Mouse (Mus musculus) yolk sac, embryonic 10.5 days (tissue): ENCODE measurements around the gene Tph1.

Source experiments
- DNase-seq: peaks from one replicate; pipeline ENCODE4 v3.0.0-alpha.2; 2017; ENCODE audit warnings: low spot score

Gene Tph1

GRCm38 (mm10) chr7:46648431-46649140, 23.8 kb downstream of the Tph1 start:
- no peak for DNase-seq

- no peak for DNase-seq
These were observed 29.2 kb downstream of the Tph1 start for GRCm38 (mm10) chr7:46643172-46643571.

GRCm38 (mm10) chr7:46640062-46640461, 32.3 kb downstream of the Tph1 start:
- DNase-seq = no peak

GRCm38 (mm10) chr7:46639692-46640031, 32.7 kb downstream of the Tph1 start, which contains the start of gene Sergef:
Gene Sergef, minus strand, starts transcription at chr7:46639807.
- peak; percentile 92 for DNase-seq

- no peak for DNase-seq
These were observed 33.2 kb downstream of the Tph1 start for GRCm38 (mm10) chr7:46638889-46639691.

- no peak for DNase-seq
These were observed 43.9 kb downstream of the Tph1 start for GRCm38 (mm10) chr7:46628375-46628975.

GRCm38 (mm10) chr7:46623979-46624378, 48.4 kb downstream of the Tph1 start:
- no peak for DNase-seq

GRCm38 (mm10) chr7:46618416-46619110, 53.8 kb downstream of the Tph1 start:
- DNase-seq = peak; percentile 56

- DNase-seq = no peak
These were observed 55.8 kb downstream of the Tph1 start for GRCm38 (mm10) chr7:46616429-46617005.

GRCm38 (mm10) chr7:46615256-46615977, 56.9 kb downstream of the Tph1 start:
- peak; percentile 22 for DNase-seq

- no peak for DNase-seq
These were observed 58.1 kb downstream of the Tph1 start for GRCm38 (mm10) chr7:46614263-46614662.

GRCm38 (mm10) chr7:46613091-46613490, 59.2 kb downstream of the Tph1 start:
- no peak for DNase-seq

GRCm38 (mm10) chr7:46612421-46612937, 59.9 kb downstream of the Tph1 start:
- no peak for DNase-seq

GRCm38 (mm10) chr7:46611970-46612369, 60.4 kb downstream of the Tph1 start:
- DNase-seq = no peak

GRCm38 (mm10) chr7:46609317-46609716, 63.0 kb downstream of the Tph1 start:
- DNase-seq = no peak

- peak; percentile 31 for DNase-seq
These were observed 64.8 kb downstream of the Tph1 start for GRCm38 (mm10) chr7:46607428-46608055.

- DNase-seq = no peak
These were observed 65.3 kb downstream of the Tph1 start for GRCm38 (mm10) chr7:46607031-46607426.

- peak; percentile 33 for DNase-seq
These were observed 65.8 kb downstream of the Tph1 start for GRCm38 (mm10) chr7:46606391-46607030.

GRCm38 (mm10) chr7:46603051-46603450, 69.3 kb downstream of the Tph1 start:
- DNase-seq = no peak

- no peak for DNase-seq
These were observed 70.3 kb downstream of the Tph1 start for GRCm38 (mm10) chr7:46602079-46602478.
